Mouse (Mus musculus) duodenum, adult 2 months (tissue): ENCODE measurements around the gene Pcna. TPM values are rescaled to one million over a fixed set of nuclear protein-coding genes. Genes with fewer than 3 reads are reported as not detected.

Experiments used
- polyA plus RNA-seq: library from polyadenylated mRNA; depleted of rRNA; stranded (reverse); fragments of >200 nt; gene quantifications from 2 replicates; pipeline ENCODE4 v1.2.3, GENCODE M21; 2012; ENCODE audit warnings: low replicate concordance; rRNA removed

The Pcna gene
- polyA plus RNA-seq = 49.1 and 59.6 TPM in 2 replicates

DNA sequence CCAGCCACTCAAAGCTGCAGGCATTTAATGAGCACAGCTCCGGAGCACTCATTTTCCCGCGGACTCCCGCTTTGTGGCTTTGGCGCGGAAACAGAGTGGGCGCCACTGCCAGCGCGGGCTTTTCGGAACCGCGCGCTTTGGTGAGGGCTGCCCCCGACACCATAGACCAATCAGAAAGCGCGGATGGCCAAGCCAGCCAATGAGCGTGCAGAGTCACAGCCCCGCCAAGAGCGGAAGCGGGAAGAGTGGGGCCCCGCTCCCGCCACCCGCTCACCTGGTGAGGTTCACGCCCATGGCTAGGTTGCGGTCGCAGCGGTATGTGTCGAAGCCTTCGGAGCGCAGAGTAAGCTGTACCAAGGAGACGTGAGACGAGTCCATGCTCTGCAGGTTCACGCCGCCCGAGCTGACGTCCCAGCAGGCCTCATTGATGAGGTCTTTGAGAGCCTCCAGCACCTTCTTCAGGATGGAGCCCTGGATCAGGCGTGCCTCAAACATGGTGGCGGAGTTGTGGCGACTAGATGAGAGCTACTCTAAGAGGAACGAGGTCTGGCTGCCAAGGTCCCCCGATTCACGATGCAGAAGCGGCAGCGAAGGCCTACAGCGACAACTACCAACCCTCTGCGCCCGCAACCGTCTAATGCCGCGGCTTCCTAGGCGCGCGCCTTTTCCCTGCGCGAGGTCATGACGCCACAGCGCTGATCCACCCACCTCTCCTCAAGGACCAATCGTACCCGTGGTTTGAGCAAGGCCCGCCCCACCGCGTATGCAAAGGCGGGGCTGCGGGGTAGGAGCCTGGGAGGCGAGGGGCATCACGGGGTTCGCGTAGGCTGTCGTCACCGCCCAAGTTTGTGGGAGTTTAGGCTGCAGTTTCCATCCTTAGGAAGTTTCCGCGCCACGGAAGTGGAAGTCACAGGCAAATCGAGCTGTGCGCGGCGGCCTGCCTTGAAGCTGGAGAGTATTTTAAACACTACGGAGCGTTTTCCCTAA is at the start of gene Pcna:
Pcna (minus strand) TSS at position 773 of the 987 bp plus-strand sequence.

GRCm38 (mm10) chr2:132262879-132263398 is 9.8 kb upstream of the Pcna start, which contains the start of gene Cds2:
Cds2 (plus strand) TSS chr2:132263148.

DNA sequence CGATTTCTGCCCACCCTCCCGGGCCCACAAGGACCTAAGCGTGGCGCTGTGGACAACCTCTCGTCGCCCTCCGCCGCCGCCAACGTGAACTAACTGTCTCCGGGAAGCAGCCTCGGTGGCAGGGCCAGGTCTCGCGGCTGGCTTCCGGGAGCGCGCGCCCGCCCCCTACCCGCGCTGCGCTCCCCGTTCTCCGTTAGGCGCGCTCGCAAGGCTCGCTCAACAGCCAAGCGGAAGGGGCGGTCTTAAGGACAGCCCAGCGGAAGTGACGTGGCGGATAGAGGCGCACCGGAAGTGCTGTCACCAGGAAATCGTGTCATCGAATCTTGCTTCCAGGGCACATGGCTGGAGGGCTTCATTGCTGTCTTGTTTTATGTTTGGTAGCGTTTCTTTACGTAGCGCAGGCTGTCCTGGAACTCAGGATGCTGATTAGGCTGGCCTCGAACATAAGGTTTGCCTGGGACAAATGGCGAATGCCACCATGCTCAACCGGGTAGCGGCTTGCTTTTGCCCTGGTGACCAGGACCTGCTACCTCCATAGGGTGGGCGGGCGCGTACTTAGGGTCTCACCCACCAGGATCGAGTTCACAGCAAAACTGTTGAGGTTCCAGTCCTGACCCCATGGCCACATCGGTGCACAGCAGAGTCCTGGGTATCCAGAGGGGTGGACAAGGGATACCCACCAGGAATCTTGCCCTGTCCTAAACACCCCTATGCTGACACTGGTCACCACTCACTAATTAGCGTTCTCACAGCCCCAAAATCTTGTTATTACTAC is 5.4 kb downstream of the Pcna start, which contains the start of gene Tmem230:
Tmem230 (minus strand) TSS at position 269 of the 775 bp plus-strand sequence.

Other genes with a start within 250 kb of the Pcna start
- gene Rassf2, start 223.1 kb downstream of the Pcna start, polyA plus RNA-seq = 7.5 and 11.9 TPM in 2 replicates
- gene Slc23a2, start 108.2 kb downstream of the Pcna start, polyA plus RNA-seq = 22.1 and 51.2 TPM in 2 replicates
- gene Tmem230, start 5.5 kb downstream of the Pcna start, polyA plus RNA-seq = 48.0 and 158 TPM in 2 replicates
- 19.3 and 25.8 TPM in 2 replicates for gene Cds2, start 9.8 kb upstream of the Pcna start, polyA plus RNA-seq
- not detected in 2 replicates for gene Prokr2, start 132.1 kb upstream of the Pcna start, polyA plus RNA-seq